Mouse (Mus musculus) WW6 (cell line): ENCODE measurements around the gene Gm13698.
A peak's percentile ranks its signal among the peaks of the same experiment; 100 is the strongest.
"Not testable (repeated sequence)": the region's sequence is repeated elsewhere in the genome, so short reads cannot be mapped to it uniquely, and the experiment has no call there.

ENCODE experiments used
- DNase-seq: peaks from one replicate; pipeline ENCODE4 v3.0.0-alpha.2; 2013; ENCODE audit warnings: low read depth, low spot score

Gm13698 gene

GRCm38 (mm10) chr2:83955393-83955792 lies at the start of gene Gm13698:
Gm13698 (plus strand) TSS chr2:83955693.
- not testable (repeated sequence) for DNase-seq

GRCm38 (mm10) chr2:83929478-83930088 lies 25.9 kb upstream of the Gm13698 start:
- no peak for DNase-seq

GRCm38 (mm10) chr2:83940931-83941361 lies 14.5 kb upstream of the Gm13698 start, which contains the start of gene Zswim2:
Zswim2 (minus strand) TSS chr2:83941228.
- DNase-seq: peak; percentile 61

- no peak for DNase-seq
Measured at GRCm38 (mm10) chr2:83941378-83941777, 14.1 kb upstream of the Gm13698 start.

- no peak for DNase-seq
Measured at GRCm38 (mm10) chr2:83941792-83942191, 13.7 kb upstream of the Gm13698 start.

- DNase-seq: not testable (repeated sequence)
Measured at GRCm38 (mm10) chr2:83961203-83961602, 5.7 kb downstream of the Gm13698 start, which contains the start of gene Gm13693. Gm13693 (plus strand) TSS chr2:83961503.

- not testable (repeated sequence) for DNase-seq
Measured at GRCm38 (mm10) chr2:83967013-83967412, 11.5 kb downstream of the Gm13698 start, which contains the start of gene Gm13695. Gm13695 (plus strand) TSS chr2:83967313.

GRCm38 (mm10) chr2:83972823-83973222 lies 17.3 kb downstream of the Gm13698 start, which contains the start of gene Gm13696:
Gm13696 (plus strand) TSS chr2:83973123.
- DNase-seq: not testable (repeated sequence)

GRCm38 (mm10) chr2:83978633-83979032 lies 23.1 kb downstream of the Gm13698 start, which contains the start of gene Gm13694:
Gm13694 (plus strand) TSS chr2:83978933.
- DNase-seq: not testable (repeated sequence)

- DNase-seq: not testable (repeated sequence)
Measured at GRCm38 (mm10) chr2:83984443-83984842, 28.9 kb downstream of the Gm13698 start, which contains the start of gene Gm13697. Gm13697 (plus strand) TSS chr2:83984743.

- not testable (repeated sequence) for DNase-seq
Measured at GRCm38 (mm10) chr2:83990253-83990652, 34.8 kb downstream of the Gm13698 start, which contains the start of gene Gm13691. Gm13691 (plus strand) TSS chr2:83990553.

- not testable (repeated sequence) for DNase-seq
Measured at GRCm38 (mm10) chr2:83993639-83994255, 38.3 kb downstream of the Gm13698 start.

- not testable (repeated sequence) for DNase-seq
Measured at GRCm38 (mm10) chr2:83994526-83994925, 39.0 kb downstream of the Gm13698 start.
